Mouse (Mus musculus) sigmoid colon, adult 10 weeks (tissue): Measurements from ENCODE around the gene Smyd5. TPM values are rescaled to one million over a fixed set of nuclear protein-coding genes. Genes with fewer than 3 reads are reported as not detected.

Experiments
- polyA plus RNA-seq: library from polyadenylated mRNA; stranded (reverse); fragments of 350-450 nt; fragmentation: Illumina TruSeq; extraction: RNeasy Lipid Tissue Mini Kit (QIAGEN cat#74804); gene quantifications from one replicate; pipeline ENCODE4 v1.2.3, GENCODE M21; 2014; ENCODE audit warnings: low read depth, low replicate concordance

Smyd5 gene
- 2.1 TPM for polyA plus RNA-seq

GRCm38 (mm10) chr6:85431842-85432431 lies at the start of gene Smyd5:
Smyd5 (plus strand) TSS chr6:85431989.

GRCm38 (mm10) chr6:85423836-85424379 lies 7.9 kb upstream of the Smyd5 start, which contains the start of gene Noto:
Noto (plus strand) TSS chr6:85423886.

GRCm38 (mm10) chr6:85450697-85451663 lies 19.2 kb downstream of the Smyd5 start, which contains the start of gene Cct7:
Cct7 (plus strand) TSS chr6:85451514.

GRCm38 (mm10) chr6:85451664-85452410 lies 20.0 kb downstream of the Smyd5 start, which contains the start of gene Pradc1:
Pradc1 (minus strand) TSS chr6:85451970.

Other genes starting within 250 kb of the Smyd5 start
- gene Emx1, start 244.6 kb upstream of the Smyd5 start, polyA plus RNA-seq: not detected
- 5.4 TPM for gene Sfxn5, start 98.6 kb upstream of the Smyd5 start, polyA plus RNA-seq
- 1.1 TPM for gene Rab11fip5, start 57.4 kb upstream of the Smyd5 start, polyA plus RNA-seq
- not detected for gene Noto, start 8.1 kb upstream of the Smyd5 start, polyA plus RNA-seq
- gene Cct7, start 19.5 kb downstream of the Smyd5 start, polyA plus RNA-seq: 99.8 TPM
- 4.5 TPM for gene Pradc1, start 20.0 kb downstream of the Smyd5 start, polyA plus RNA-seq
- not detected for gene Fbxo41, start 71.0 kb downstream of the Smyd5 start, polyA plus RNA-seq
- not detected for gene Egr4, start 81.6 kb downstream of the Smyd5 start, polyA plus RNA-seq
- gene Alms1, start 155.5 kb downstream of the Smyd5 start, polyA plus RNA-seq: 7.3 TPM